Mouse (Mus musculus) brain, embryonic 14.5 days (tissue): ENCODE data around the gene Msi2. TPM values are rescaled to one million over a fixed set of nuclear protein-coding genes. Genes with fewer than 3 reads are reported as not detected.

Experiments used
- DNase-seq: peaks from one replicate; pipeline ENCODE4 v3.0.0-alpha.2; 2011; ENCODE audit warnings: low read depth
- CTCF ChIP-seq: fragments of 200-500 bp; IDR thresholded peaks from 2 replicates; pipeline ENCODE4 v1.5.1; 2012; ENCODE audit warnings: inconsistent platforms, mild to moderate bottlenecking, moderate library complexity, borderline replicate concordance; ENCODE audit not compliant: insufficient read depth, insufficient read length; ENCODE audit errors: extremely low read depth
- POLR2A ChIP-seq: fragments of 200-500 bp; IDR thresholded peaks from 2 replicates; pipeline ENCODE4 v1.6.1; 2012; ENCODE audit warnings: mild to moderate bottlenecking, inconsistent platforms, borderline replicate concordance; ENCODE audit not compliant: poor library complexity, insufficient read depth, insufficient read length, severe bottlenecking; ENCODE audit errors: extremely low read depth
- polyA plus RNA-seq: library from polyadenylated mRNA; depleted of rRNA; stranded (reverse); fragments of >200 nt; gene quantifications from 2 replicates; pipeline ENCODE4 v1.2.3, GENCODE M21; 2012

Msi2 gene
- polyA plus RNA-seq, 1 experiment = 90.4 TPM

DNA sequence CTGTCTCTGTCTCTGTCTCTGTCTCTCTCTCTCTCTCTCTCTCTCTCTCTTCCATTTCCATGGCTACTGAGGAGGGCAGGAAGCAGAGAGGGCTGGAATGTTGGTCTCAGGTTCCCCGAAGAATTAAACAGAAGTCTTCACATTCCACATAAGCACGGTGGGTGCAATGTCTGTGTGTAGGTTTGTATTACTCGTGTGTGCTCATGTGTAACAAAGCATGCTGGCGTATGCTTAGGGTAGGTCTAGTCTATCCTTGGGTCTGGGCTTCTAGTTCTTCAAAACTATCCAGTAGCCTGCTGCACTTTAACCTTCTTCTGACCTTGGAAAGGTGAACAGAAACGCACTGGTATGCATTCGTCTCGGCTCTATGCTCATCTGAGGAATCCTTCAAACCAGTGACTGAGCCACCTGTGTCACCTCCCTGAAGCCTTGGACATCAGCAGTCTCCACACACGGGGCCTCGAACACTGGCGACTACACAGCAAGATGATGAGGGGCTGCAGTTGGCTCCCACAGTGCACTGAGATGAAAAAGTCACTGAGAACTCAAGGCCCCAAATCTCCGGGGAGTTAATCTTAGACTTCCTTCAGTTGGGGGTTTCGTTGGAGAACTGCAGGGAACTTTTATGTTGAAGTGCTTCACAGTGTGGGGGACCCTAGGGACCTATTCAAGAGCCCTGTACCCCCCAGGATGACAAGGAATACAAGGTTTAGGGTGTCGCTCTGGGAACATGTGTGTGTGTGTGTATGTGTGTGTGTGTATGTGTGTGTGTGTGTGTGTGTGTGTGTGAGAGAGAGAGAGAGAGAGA lies 123.3 kb downstream of the Msi2 start:
- TF ChIP-seq CTCF (no peak), POLR2A (no peak)
- DNase-seq = no peak

DNA sequence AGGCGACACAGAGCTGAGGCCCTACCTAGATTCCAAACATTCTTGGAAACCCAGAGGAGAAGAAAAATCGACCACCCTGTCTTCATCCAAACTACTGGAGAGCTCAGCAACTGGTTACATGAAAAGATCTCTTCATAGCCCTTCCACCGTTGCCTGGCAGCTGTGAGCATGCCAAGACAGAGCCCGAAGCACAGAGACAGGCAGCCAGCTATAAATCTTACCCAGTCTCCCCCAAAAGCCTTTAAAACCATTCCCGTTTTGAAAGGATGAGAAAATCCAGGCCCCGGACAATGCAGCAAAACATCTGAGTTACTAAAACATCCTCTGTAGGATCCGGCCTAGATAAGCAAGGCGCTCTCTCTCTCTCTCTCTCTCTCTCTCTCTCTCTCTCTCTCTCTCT lies 124.3 kb downstream of the Msi2 start:
- no peak for DNase-seq
- TF ChIP-seq CTCF (no peak), POLR2A (no peak)

DNA sequence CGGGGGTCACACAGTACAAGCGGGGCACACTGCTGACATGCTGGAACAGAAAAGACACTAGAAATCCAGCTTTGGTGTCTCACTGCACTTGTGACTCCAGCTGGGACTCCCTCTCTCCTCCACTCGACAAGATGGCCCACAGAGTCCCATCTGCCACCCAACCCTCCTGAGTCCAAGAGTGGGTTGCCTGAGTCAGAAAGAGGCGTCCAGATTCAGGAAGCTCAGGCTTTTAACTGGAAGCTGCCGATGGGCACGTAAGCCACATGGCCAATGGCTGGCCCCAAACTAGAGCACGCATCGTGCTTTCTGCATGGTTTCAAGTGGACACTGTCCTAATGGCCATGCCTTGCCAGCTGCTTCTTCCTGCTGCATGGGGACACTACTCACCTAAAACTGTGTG lies 126.2 kb downstream of the Msi2 start:
- DNase-seq = no peak
- TF ChIP-seq POLR2A (no peak), CTCF (no peak)

- no peak for DNase-seq
- TF ChIP-seq POLR2A (no peak), CTCF (no peak)
Measured at GRCm38 (mm10) chr11:88590647-88591046, 127.7 kb downstream of the Msi2 start.

- no peak for TF ChIP-seq CTCF
- no peak for TF ChIP-seq POLR2A
- DNase-seq = no peak
Measured at GRCm38 (mm10) chr11:88589641-88590040, 128.7 kb downstream of the Msi2 start.

DNA sequence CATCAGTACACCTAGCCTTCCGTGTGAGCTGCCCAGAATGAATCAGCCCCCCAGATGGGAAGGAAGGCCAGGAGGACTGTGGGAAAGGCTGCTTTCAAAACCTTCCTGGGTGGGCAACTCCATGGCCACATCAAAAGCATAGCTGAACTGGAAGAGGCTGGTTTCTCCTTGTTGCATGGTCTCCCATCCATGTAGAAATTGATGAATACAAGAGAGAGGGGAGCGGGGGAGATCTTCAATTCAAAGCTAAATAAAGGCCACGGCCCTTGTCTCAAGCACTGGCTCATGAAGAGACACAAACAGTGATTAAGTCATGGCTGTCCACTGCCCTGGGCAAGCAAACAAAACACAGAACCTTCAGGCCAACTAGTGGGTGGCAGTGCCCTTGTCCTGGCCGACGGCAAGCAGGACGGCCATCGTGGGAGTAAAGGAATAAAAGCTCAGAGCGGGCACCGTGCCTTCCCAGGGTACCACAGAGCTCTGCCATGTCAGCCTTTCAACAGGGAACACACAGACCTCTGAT lies 129.6 kb downstream of the Msi2 start:
- peak; percentile 78 for DNase-seq
- TF ChIP-seq CTCF (no peak), POLR2A (no peak)

DNA sequence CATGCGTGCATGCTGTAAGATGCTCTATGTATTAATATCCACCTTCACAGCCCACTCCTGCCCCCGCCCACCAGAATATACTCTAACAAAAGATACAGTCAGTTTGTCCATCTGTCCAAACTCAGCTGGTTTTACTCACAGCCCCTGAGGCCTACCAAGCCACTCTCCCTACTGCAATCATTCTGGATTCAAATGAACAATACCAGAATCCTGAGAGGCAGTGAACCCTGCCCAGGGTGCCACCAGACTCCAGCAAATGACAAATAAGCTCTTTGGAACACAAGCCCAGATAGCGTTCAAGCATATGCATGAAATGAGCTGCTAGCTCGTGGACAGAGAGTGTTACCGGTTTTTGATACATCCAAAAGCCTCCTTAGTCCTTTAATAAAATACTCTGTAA lies 130.6 kb downstream of the Msi2 start:
- TF ChIP-seq CTCF (no peak), POLR2A (no peak)
- no peak for DNase-seq

GRCm38 (mm10) chr11:88585880-88586279 lies 132.4 kb downstream of the Msi2 start:
- no peak for TF ChIP-seq POLR2A
- TF ChIP-seq CTCF = no peak
- DNase-seq = no peak

DNA sequence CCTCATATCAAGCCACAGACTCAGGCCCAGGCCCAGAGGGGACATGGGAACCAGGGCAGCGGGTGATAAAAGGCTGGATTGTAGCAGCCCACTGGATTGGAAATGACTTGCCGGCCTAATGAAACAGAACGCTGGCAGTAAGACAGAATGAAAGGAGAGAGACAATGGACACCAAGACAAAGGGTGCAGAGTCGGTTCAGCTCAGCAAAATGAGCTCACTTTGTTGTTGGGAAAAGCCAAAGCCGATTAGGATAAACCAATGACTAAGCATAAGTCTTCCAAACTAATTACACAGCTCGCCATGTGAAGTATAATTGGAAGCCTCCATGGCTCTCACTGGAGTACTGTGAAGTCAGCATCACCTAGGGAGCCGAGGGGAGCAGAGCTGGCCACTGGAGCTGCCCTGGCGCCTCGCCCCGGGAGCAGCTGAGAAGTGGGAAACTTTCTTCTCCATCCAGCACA lies 133.1 kb downstream of the Msi2 start:
- DNase-seq = peak; percentile 96
- TF ChIP-seq POLR2A (no peak), CTCF (no peak)

DNA sequence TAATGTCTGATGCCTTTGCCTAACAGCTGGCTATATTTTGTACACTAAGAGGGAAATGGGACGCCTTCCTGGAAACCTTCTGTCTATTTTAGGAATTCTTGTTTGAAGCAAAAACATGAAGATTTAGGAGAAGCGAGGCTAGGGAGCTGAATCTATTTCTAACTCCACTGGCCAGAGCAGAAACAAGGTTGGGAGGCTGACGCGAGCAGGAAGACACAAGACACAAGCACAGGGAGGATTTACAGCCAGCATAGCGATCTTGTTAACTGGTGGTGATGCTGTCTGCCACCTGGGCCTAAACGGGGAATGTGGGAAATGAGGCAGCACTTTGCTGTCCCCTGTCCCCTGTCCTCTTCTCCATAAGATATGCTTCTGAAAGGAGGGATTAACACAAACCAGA lies 134.4 kb downstream of the Msi2 start:
- peak; percentile 68 for DNase-seq
- TF ChIP-seq CTCF = no peak
- TF ChIP-seq POLR2A = no peak

GRCm38 (mm10) chr11:88583259-88583833 lies 135.0 kb downstream of the Msi2 start:
- TF ChIP-seq CTCF = no peak
- peak; percentile 97 for DNase-seq

GRCm38 (mm10) chr11:88582781-88583180 lies 135.5 kb downstream of the Msi2 start:
- TF ChIP-seq CTCF (no peak), POLR2A (no peak)
- no peak for DNase-seq
